ENCODE assay signal across 15 mouse cellular contexts in the genomic region with DNA sequence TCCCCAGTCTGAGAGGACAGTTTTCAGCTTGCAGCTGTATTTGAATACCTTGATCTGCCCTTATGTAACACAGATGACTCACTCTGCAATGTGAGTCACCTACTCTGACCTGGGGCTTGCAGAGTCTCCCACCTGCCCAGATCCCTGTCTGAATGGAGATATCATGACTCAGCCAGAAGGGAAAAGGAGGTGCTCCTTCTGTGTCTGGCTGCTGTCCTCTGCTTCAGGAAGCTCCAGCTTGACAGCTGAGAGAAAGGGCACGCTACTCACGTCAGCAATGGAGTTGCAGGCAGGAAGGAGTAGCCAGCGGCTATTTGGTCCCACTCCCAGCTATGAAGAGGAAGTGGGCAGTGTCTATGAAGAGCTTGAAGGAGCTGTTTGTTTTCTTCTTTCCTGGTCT.
DNase-seq lines count a peak whose midpoint lies in the region; ATAC-seq and TF ChIP-seq lines count a peak whose summit lies in the region.
"Had no signal": no experiment of that assay in that cellular context is flagged by ENCODE, and none has a peak within 500 bp of the region (broad histone marks: within the 10 kb centered on the region; RNA-seq: fewer than 3 reads in every experiment).

No protein-coding gene starts in this region.

- H3K9ac ChIP-seq in lung, embryonic 16.5 days (ENCODE audit: low read length) = no peak overlapping the region
- H3K9ac ChIP-seq: heart, embryonic 15.5 days; limb, embryonic 13.5 days; liver, postnatal 0 days; midbrain, embryonic 13.5 days had no signal

- whole genome bisulfite sequencing in lung, embryonic 16.5 days = 20% methylated on average over 3 of the region's 3 CpGs
- WGBS in kidney, adult 2 months = 48% methylated on average over 3 of the region's 3 CpGs

- H3K4me3 ChIP-seq in lung, embryonic 16.5 days (ENCODE audit: low read length) = no peak overlapping the region
- H3K4me3 ChIP-seq in kidney, adult 2 months (ENCODE audit: insufficient read depth, low read depth, low read length) = no peak overlapping the region
- H3K4me3 ChIP-seq: heart, embryonic 15.5 days; limb, embryonic 13.5 days; midbrain, embryonic 13.5 days had no signal

- H3K36me3 ChIP-seq in lung, embryonic 16.5 days (ENCODE audit: control insufficient read depth, insufficient read depth, low read length) = no peaks in the 10 kb centered on the region
- no peaks in the 10 kb centered on the region for H3K36me3 ChIP-seq in kidney, adult 2 months (ENCODE audit: control insufficient read depth, insufficient read depth, low read length)
- H3K36me3 ChIP-seq: heart, embryonic 15.5 days; limb, embryonic 13.5 days; midbrain, embryonic 13.5 days had no signal

- TF ChIP-seq CTCF in kidney, adult 2 months (conservative IDR thresholded peaks at IDR 0.05; ENCODE audit: insufficient read depth, insufficient read length, low read depth, low read length) = no peak

- H3K9me3 ChIP-seq in lung, embryonic 16.5 days (ENCODE audit: control insufficient read depth, low read length) = no peaks in the 10 kb centered on the region
- H3K9me3 ChIP-seq: heart, embryonic 15.5 days; limb, embryonic 13.5 days; midbrain, embryonic 13.5 days had no signal

- H3K27ac ChIP-seq in lung, embryonic 16.5 days (ENCODE audit: low read length) = no peak overlapping the region
- H3K27ac ChIP-seq in kidney, adult 2 months (ENCODE audit: insufficient read depth, low read depth, low read length) = no peak overlapping the region
- H3K27ac ChIP-seq: heart, embryonic 15.5 days; limb, embryonic 13.5 days; midbrain, embryonic 13.5 days had no signal

- H3K4me1 ChIP-seq in lung, embryonic 16.5 days (replicated peaks; ENCODE audit: control insufficient read depth, insufficient read depth, low read length) = no peaks in the 10 kb centered on the region
- no peaks in the 10 kb centered on the region for H3K4me1 ChIP-seq in kidney, adult 2 months (ENCODE audit: control insufficient read depth, insufficient read depth, low read length)
- H3K4me1 ChIP-seq: heart, embryonic 15.5 days; limb, embryonic 13.5 days; midbrain, embryonic 13.5 days had no signal

- TF ChIP-seq POLR2A in kidney, adult 2 months (IDR thresholded peaks at IDR 0.05; ENCODE audit: low read depth, low read length) = no peak

- peak; percentile 43 for ATAC-seq in lung, embryonic 16.5 days (ENCODE audit: low read depth)
- ATAC-seq: liver, postnatal 0 days; midbrain, embryonic 13.5 days had no signal

- H3K27me3 ChIP-seq in lung, embryonic 16.5 days (ENCODE audit: control insufficient read depth, insufficient read depth, low read depth, low read length) = no peaks in the 10 kb centered on the region
- H3K27me3 ChIP-seq in kidney, adult 2 months (replicated peaks; ENCODE audit: control insufficient read depth, insufficient read depth, low read length) = no peaks in the 10 kb centered on the region
- H3K27me3 ChIP-seq: heart, embryonic 15.5 days; limb, embryonic 13.5 days had no signal

- peak; percentile 29 to 58 for DNase-seq in adrenal gland, adult (ENCODE audit: inconsistent age in 2 of 2, low spot score in 1 of 2)
- no peak for DNase-seq in adrenal gland, postnatal 25 days
- DNase-seq in lung, postnatal 14 days = no peak
- DNase-seq in kidney, adult 2 months = peak; percentile 60
- DNase-seq in lung, postnatal 36 days = peak; percentile 8
- no peak for DNase-seq in left cerebral cortex, adult 8-10 months (ENCODE audit: low spot score in 2 of 2)
- no peak for DNase-seq in liver
- DNase-seq: cerebellum, adult 11 months; liver, postnatal 0 days; right cerebral cortex, postnatal 4 days; thymus, postnatal 14 days had no signal

- H3K4me2 ChIP-seq in lung, embryonic 16.5 days (ENCODE audit: low read depth, low read length) = no peak overlapping the region
- H3K4me2 ChIP-seq: heart, embryonic 15.5 days; limb, embryonic 13.5 days; midbrain, embryonic 13.5 days had no signal

Comparison
In these comparisons a context has a peak if more than half of its experiments do, and no peak if none do; other contexts are left out.
1. DNase-seq: peak in adrenal gland, adult (2 of 2), kidney, adult 2 months (single experiment) and lung, postnatal 36 days (single experiment); none in adrenal gland, postnatal 25 days (single experiment), lung, postnatal 14 days (single experiment), left cerebral cortex, adult 8-10 months (0 of 2) and liver (single experiment).